Mouse (Mus musculus) liver, adult 2 months (tissue): ENCODE data around the gene Stx4a.

Experiments
- CTCF ChIP-seq: fragments of 200-500 bp; IDR thresholded peaks from 2 replicates; pipeline ENCODE4 v1.5.1; 2011; ENCODE audit warnings: low read depth, low read length, control low read depth
- POLR2A ChIP-seq: fragments of 200-500 bp; IDR thresholded peaks from 2 replicates; pipeline ENCODE4 v1.6.1; 2011; ENCODE audit warnings: low read length, control low read depth; ENCODE audit not compliant: insufficient read depth; ENCODE audit errors: extremely low read depth

GRCm38 (mm10) chr7:127815954-127816821 lies 7.9 kb upstream of the Stx4a start:
- peak; percentile 79 for TF ChIP-seq CTCF
- TF ChIP-seq POLR2A: 0 out of 2 replicates have a peak, but pooled peaks have one; percentile 13
